Mouse (Mus musculus) C2C12 (cell line): ENCODE results near the gene Prdm10.

Source experiments
- CTCF ChIP-seq: IDR thresholded peaks from one replicate; pipeline ENCODE4 v1.5.1; 2011; ENCODE audit not compliant: control insufficient read depth, insufficient read depth, insufficient read length
- FOSL1 ChIP-seq: IDR thresholded peaks from one replicate; pipeline ENCODE4 v1.8.0; 2011; ENCODE audit warnings: mild to moderate bottlenecking, low read length; ENCODE audit not compliant: poor library complexity, insufficient read depth, severe bottlenecking
- MAX ChIP-seq: IDR thresholded peaks from one replicate; pipeline ENCODE4 v1.6.1; 2011; ENCODE audit warnings: mild to moderate bottlenecking, control low read depth
- MYOD1 ChIP-seq: IDR thresholded peaks from one replicate; pipeline ENCODE4 v1.6.1; 2011; ENCODE audit warnings: low read depth; ENCODE audit not compliant: control insufficient read depth, insufficient read length
- MYOG ChIP-seq: IDR thresholded peaks from one replicate; pipeline ENCODE4 v1.6.1; 2011; ENCODE audit not compliant: control insufficient read depth, insufficient read length; ENCODE audit errors: extremely low read depth
- USF1 ChIP-seq: IDR thresholded peaks from one replicate; pipeline ENCODE4 v1.6.1; 2011; ENCODE audit warnings: low read depth, mild to moderate bottlenecking, control low read depth, moderate library complexity

DNA sequence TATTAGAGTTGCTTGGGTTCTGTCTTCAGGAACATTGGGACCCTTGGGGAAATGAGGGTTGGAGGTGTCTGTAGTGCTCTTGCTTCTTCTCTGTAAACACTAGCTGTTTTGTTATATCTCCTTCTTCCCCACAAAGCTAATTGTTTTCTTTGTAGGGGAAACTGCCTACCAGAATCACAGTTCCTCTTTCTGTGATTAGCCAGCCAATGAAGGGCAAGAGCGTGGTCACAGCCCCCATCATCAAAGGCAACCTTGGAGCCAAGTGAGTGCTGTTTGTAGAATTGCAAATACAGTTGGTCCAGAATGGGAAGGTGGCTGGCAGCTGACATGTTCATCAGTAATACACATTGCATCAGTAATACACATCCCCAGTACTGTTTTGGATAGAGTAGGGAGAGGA lies 138.5 kb downstream of the Prdm10 start:
- TF ChIP-seq CTCF (no peak), MAX (no peak), MYOG (no peak), USF1 (no peak), MYOD1 (no peak), FOSL1 (no peak)
